Mouse (Mus musculus) leukemia stem cell, adult 10-12 weeks (primary cell): ENCODE data around the gene Ech1. TPM values are rescaled to one million over a fixed set of nuclear protein-coding genes. Genes with fewer than 3 reads are reported as not detected.

ENCODE experiments used
- polyA plus RNA-seq: library from polyadenylated mRNA; stranded (reverse); fragments of >175 nt; gene quantifications from 2 replicates; pipeline ENCODE4 v1.2.3, GENCODE M21; 2012; ENCODE audit warnings: low replicate concordance

Ech1 gene
- 3.3 and 24.2 TPM in 2 replicates for polyA plus RNA-seq

GRCm38 (mm10) chr7:28824941-28825685, at the start of gene Ech1:
TSS of gene Ech1 (plus strand) at chr7:28825217.

GRCm38 (mm10) chr7:28788307-28789195, 36.5 kb upstream of the Ech1 start, which contains the start of gene Rinl:
TSS of gene Rinl (plus strand) at chr7:28788969.

GRCm38 (mm10) chr7:28808221-28808941, 16.6 kb upstream of the Ech1 start, which contains the start of gene Hnrnpl:
TSS of gene Hnrnpl (plus strand) at chr7:28808541.

GRCm38 (mm10) chr7:28833723-28834347, 8.8 kb downstream of the Ech1 start, which contains the start of gene Lgals4:
TSS of gene Lgals4 (plus strand) at chr7:28833854.

GRCm38 (mm10) chr7:28863540-28863939, 38.5 kb downstream of the Ech1 start, which contains the start of gene Lgals7:
TSS of gene Lgals7 (plus strand) at chr7:28863853.

GRCm38 (mm10) chr7:28881199-28881598, 56.2 kb downstream of the Ech1 start, which contains the start of gene Capn12:
TSS of gene Capn12 (plus strand) at chr7:28881422.

Other genes with a start within 250 kb of the Ech1 start
- 121 and 137 TPM in 2 replicates for gene Samd4b, start 227.1 kb upstream of the Ech1 start, polyA plus RNA-seq
- 59.1 and 63.0 TPM in 2 replicates for gene Pak4, start 227.0 kb upstream of the Ech1 start, polyA plus RNA-seq
- gene Acp7, start 193.9 kb upstream of the Ech1 start, polyA plus RNA-seq: not detected in 2 replicates
- 0.26 TPM in 2 replicates for gene Fbxo27, start 132.4 kb upstream of the Ech1 start, polyA plus RNA-seq
- gene Fbxo17, start 108.4 kb upstream of the Ech1 start, polyA plus RNA-seq: 0.34 and 0.60 TPM in 2 replicates
- 270 and 504 TPM in 2 replicates for gene Mrps12, start 83.4 kb upstream of the Ech1 start, polyA plus RNA-seq
- 52.8 and 59.0 TPM in 2 replicates for gene Sars2, start 83.2 kb upstream of the Ech1 start, polyA plus RNA-seq
- gene Ccer2, start 69.0 kb upstream of the Ech1 start, polyA plus RNA-seq: 0.23 TPM in 1 of 2 replicates, not detected in the other
- gene Sirt2, start 58.5 kb upstream of the Ech1 start, polyA plus RNA-seq: 114 and 160 TPM in 2 replicates
- gene Nfkbib, start 57.7 kb upstream of the Ech1 start, polyA plus RNA-seq: 136 and 205 TPM in 2 replicates
- gene Rinl, start 36.2 kb upstream of the Ech1 start, polyA plus RNA-seq: 96.6 and 114 TPM in 2 replicates
- gene Hnrnpl, start 16.7 kb upstream of the Ech1 start, polyA plus RNA-seq: 590 and 675 TPM in 2 replicates
- gene Lgals4, start 8.6 kb downstream of the Ech1 start, polyA plus RNA-seq: 2.6 TPM in 1 of 2 replicates, not detected in the other
- gene Lgals7, start 38.6 kb downstream of the Ech1 start, polyA plus RNA-seq: 7.4 and 7.6 TPM in 2 replicates
- gene Capn12, start 56.2 kb downstream of the Ech1 start, polyA plus RNA-seq: 0.07 TPM in 1 of 2 replicates, not detected in the other
- gene Actn4, start 137.1 kb downstream of the Ech1 start, polyA plus RNA-seq: 469 and 673 TPM in 2 replicates
- 39.7 and 203 TPM in 2 replicates for gene Eif3k, start 156.6 kb downstream of the Ech1 start, polyA plus RNA-seq
- 71.5 and 127 TPM in 2 replicates for gene Map4k1, start 156.8 kb downstream of the Ech1 start, polyA plus RNA-seq